Mouse (Mus musculus) ovary, adult 10 weeks (tissue): ENCODE measurements around the gene Zfp553. TPM values are rescaled to one million over a fixed set of nuclear protein-coding genes. Genes with fewer than 3 reads are reported as not detected.

Experiments
- polyA plus RNA-seq: library from polyadenylated mRNA; stranded (reverse); fragments of 350-450 nt; fragmentation: Illumina TruSeq; extraction: RNeasy Lipid Tissue Mini Kit (QIAGEN cat#74804); gene quantifications from one replicate; pipeline ENCODE4 v1.2.3, GENCODE M21; 2014

Zfp553 gene
- polyA plus RNA-seq, result 3.2 TPM

DNA sequence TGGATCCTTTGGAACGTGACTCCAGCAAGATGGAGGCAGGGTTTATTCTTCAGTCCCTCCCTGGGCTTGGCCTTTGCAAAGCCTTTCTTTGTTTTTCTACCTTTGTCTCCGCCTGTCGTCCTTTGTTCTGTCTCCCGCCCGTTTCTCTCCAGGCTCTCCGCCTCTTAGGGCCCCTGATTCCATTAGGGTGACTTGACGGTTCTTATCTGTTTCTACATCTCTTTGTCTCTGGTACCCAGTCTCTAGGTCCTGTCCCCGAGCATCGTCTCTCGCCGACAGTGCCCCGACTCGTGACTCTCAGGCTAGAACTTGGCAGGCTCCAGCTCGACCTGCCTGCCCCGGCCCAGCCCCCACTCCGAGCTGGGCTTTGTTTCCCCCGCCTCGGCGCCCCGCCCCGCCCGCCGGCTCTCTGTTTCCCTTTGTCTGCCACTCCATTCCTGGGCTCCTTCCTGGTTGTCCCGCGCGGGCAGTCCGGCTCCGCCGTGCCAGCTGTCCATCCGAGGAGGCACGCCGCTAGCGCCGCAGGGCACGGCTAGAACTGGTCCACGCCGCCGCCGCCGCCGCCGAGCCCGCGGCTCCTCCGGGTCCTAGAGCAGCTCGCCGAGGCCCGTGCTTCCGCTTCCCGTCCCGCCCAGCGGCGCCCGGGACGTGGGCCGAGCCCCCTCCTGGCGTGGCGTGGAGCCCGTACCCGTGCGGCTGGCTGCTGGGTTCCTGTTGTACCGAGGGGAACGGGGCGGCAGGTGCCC, at the start of gene Zfp553, which contains the start of gene Sept1:
Gene Zfp553 (plus strand): TSS at position 440 of the 746 bp plus-strand sequence.
Gene Sept1 (minus strand): TSS at position 509 of the 746 bp plus-strand sequence.

DNA sequence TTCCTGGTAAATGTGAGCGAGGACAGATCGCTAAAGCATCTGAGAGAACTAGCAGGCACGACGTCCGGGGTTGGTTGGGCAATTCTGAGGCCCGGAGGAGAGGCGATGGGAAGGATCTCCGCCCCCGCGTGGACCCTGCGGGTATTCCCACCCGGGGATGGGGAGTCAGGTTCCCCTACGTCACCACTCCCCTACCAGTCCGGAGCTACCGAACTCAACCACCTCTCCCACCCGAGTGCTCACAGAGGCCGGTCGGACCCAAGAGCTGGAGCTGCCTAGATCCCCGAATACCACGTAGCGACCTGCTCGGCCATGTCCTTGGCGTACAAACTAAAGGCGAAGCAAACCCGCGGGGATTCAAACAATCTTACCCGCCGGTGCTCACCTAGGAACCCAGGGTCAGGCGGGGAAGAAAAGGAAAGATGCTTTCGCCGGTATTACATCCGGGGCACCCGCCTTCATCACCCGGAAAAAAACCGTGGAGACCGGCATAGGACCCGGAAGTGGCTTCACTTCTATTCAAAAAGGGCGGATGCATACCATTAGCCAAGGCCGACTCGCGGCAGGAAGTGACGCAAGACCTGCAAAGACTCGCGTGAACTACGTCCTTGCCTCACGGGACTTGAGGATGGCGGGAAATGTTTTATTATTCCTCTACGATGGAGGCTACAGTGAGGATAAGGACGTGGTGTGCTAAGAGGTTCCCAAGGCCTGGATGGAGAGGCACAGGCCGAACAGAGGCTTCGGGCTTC, 37.1 kb upstream of the Zfp553 start, which contains the start of gene Cd2bp2:
Gene Cd2bp2 (minus strand): TSS at position 507 of the 752 bp plus-strand sequence.

DNA sequence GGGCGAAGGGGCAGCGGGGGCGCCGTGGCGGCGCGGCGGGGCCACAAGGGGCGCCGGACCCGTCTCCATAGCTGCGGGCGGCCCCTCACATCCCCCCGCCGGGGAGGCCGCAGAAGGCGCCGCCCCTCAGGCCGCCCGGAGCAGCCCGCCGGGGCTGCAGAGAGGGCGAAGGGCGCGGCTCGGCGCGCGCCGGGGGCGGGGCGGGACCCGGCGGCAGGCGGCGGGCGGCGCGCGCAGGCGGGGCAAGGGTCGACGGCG, 24.6 kb upstream of the Zfp553 start, which contains the start of gene Tbc1d10b:
Gene Tbc1d10b (minus strand): TSS at position 174 of the 258 bp plus-strand sequence.

DNA sequence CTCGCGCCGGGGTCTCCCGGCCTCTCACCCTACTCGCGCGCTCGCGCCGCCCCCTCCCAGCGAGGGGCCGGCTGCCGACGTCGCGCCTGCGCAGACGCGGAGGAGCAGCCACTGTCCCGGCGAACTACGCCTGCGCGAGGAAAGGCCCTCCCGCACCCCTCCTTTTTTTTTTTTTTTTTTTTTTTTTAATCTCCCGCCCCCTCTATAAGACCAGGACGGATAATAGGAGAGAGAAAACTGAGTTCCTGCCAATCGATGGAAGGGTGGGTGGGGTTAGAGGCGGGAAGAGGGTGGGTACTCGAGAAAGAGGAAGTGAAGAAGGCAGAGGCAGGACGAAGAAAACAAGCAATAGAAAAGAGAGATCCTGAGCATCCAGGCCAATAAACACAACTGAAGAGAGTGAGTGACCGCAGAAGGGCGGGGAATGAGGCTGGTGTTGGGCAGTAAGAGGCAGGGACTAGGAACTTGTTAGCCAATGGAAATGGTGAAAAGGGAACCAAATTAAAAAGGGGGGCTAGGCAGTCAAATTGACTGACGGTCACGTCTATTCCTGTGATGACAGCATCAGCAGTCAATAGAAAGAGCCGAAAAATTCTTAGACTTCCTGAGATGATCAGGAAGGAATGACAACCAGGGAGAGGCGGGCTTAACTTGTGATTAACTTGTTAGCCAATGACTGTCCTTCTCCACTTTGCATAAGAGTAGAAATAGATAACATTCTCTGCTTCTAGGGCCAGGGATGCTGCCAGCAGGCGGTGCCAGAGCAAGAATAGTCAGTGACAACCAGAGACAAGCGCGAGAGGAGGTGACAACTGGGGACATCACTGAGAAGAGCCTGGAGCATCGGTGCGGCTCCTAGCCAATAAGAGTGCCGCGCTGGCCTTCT, 24.1 kb upstream of the Zfp553 start, which contains the start of gene Mylpf:
Gene Mylpf (plus strand): TSS at position 338 of the 886 bp plus-strand sequence.

DNA sequence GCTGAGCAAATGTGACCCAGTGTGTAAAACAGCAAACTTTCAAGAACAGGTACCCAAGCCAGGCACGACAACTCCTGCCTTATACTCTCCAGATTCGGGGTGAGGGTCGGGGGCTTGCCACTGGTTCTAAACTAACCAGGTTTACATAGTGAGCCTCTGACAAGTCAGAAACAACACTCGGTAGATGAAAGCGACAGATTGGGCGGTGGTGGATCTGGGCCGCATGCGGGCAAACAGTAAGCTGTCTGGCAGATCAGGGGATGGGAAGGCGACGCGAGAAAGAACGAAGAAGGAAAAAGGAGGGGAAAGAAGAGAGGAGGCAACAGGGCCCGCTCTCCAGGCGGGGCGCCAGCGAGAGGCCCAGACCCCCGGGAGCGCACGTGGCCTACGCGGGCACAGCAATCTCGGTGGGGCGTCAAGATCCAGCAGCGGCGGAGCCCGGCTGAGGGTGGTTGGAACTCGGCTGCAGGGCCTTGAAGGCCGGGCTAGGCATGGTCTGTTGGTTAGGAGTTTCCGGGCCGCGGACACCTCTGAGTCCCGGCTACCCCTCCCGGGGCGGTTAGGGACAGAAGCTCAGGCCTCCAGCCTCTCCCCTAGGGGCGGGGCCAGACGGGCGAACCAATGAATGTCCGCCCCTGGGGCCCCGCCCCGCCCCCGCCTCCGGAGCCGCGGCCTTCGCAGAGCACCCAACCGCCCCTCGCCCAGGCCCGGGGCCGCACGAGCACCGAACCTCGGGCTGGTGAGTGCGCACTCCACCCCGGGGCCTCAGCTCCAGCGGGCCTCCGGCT, 11.2 kb downstream of the Zfp553 start, which contains the start of gene Zfp771:
Gene Zfp771 (plus strand): TSS at position 405 of the 788 bp plus-strand sequence.

DNA sequence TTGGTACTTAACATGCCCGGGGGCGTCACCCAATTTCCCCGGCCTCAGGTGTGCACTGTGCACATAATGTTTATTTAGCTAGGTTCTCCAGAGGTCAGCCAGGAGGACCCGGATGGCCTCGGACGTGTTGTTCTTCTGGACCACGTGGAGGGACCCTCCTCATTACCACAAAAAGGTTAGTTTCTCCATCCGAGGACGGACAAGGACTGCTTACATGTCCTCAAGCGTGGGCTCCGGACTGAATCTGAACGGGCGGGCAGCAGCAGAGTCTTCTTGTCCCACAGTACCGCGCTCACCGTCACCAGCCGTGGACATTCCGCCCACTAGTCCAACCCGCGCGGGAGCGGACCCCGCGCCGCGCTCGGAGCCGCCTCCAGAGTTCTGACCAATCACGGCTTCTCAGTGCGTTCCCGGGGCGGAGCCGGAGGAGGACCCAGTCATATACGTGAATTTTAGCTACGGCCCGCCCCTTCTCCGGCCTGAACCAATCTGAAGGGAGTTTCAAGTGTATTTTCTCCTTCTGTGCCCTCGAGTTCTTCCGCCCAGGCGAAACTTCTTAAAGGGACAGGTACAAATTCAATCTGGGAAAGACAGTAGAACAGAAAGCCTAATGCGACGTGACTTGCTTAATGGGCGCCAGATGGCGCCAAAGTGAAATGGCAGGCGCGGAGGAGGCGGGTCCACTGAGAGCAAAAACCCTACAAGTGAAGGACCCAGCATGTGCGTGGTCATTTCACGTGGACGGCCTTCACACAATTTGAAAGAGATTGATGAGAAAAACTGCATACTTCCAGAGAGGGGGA, 27.6 kb downstream of the Zfp553 start, which contains the start of gene Dctpp1:
Gene Dctpp1 (minus strand): TSS at position 401 of the 803 bp plus-strand sequence.

DNA sequence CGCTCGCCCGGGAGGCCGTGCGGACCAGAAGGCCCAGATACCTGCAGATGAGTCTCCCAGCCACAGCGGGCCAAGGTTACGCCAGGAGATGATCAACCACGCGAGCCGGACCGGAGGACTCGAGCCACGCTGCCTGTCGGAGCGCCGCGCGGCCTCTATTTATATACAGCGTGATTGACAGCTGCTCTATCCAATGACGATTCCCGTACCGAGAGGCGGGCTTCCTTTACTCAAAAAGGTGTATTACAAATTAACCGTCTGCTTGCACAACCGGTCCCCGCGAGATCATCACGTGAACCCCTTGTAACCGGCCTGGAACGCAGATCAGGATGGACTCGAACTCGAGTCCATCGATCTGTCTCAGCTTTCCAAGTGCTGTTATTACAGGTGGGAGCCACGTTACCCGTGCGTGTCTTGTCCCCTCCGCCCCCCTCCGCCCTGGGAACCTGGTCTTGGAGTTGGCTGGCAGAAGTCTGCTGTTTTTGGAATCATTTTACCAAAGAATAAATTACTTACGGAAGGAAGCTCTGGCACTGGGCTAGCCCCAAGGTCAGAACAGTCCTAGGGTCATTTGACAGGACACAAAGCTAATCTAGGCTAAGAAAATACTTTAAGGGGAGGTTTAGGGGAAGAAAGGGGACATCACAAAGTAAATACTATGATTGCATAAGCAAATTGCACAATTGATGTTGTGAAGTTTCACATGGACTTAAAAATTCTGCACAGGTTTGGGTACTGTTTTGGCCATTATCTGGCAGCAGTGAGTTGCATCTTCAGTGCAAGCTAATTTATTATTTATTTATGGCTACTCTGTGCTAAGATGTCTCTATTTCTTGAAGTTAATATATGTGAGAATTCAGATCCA, 41.3 kb downstream of the Zfp553 start, which contains the start of gene Sephs2:
Gene Sephs2 (minus strand): TSS at position 131 of the 865 bp plus-strand sequence.

Other genes with a start within 250 kb of the Zfp553 start
- gene Mvp, start 218.4 kb upstream of the Zfp553 start, polyA plus RNA-seq, result 0.46 TPM
- gene Pagr1b, start 216.6 kb upstream of the Zfp553 start, polyA plus RNA-seq, result not detected
- gene Pagr1a, start 215.7 kb upstream of the Zfp553 start, polyA plus RNA-seq, result not detected
- gene Gm42742, start 212.0 kb upstream of the Zfp553 start, polyA plus RNA-seq, result 0.60 TPM
- gene Prrt2, start 211.8 kb upstream of the Zfp553 start, polyA plus RNA-seq, result not detected
- gene Maz, start 206.0 kb upstream of the Zfp553 start, polyA plus RNA-seq, result 33.1 TPM
- 6.0 TPM for gene Kif22, start 190.6 kb upstream of the Zfp553 start, polyA plus RNA-seq
- gene Zg16, start 145.7 kb upstream of the Zfp553 start, polyA plus RNA-seq, result 5.4 TPM
- gene AI467606, start 141.7 kb upstream of the Zfp553 start, polyA plus RNA-seq, result 2.9 TPM
- 0.71 TPM for gene Qprt, start 110.8 kb upstream of the Zfp553 start, polyA plus RNA-seq
- 1.1 TPM for gene Spn, start 95.2 kb upstream of the Zfp553 start, polyA plus RNA-seq
- 13.1 TPM for gene Cd2bp2, start 37.0 kb upstream of the Zfp553 start, polyA plus RNA-seq
- 3.0 TPM for gene Tbc1d10b, start 24.6 kb upstream of the Zfp553 start, polyA plus RNA-seq
- not detected for gene Mylpf, start 24.2 kb upstream of the Zfp553 start, polyA plus RNA-seq
- gene Sept1, start 69 bp downstream of the Zfp553 start, polyA plus RNA-seq, result 1.4 TPM
- gene Zfp771, start 11.2 kb downstream of the Zfp553 start, polyA plus RNA-seq, result not detected
- gene Dctpp1, start 27.6 kb downstream of the Zfp553 start, polyA plus RNA-seq, result not detected
- 23.0 TPM for gene Sephs2, start 41.0 kb downstream of the Zfp553 start, polyA plus RNA-seq
- gene Itgal, start 63.2 kb downstream of the Zfp553 start, polyA plus RNA-seq, result 0.68 TPM
- 3.3 TPM for gene Zfp768, start 112.5 kb downstream of the Zfp553 start, polyA plus RNA-seq
- 3.6 TPM for gene Zfp747, start 143.0 kb downstream of the Zfp553 start, polyA plus RNA-seq
- gene 9130019O22Rik, start 154.1 kb downstream of the Zfp553 start, polyA plus RNA-seq, result 2.4 TPM
- 1.1 TPM for gene E430018J23Rik, start 160.6 kb downstream of the Zfp553 start, polyA plus RNA-seq
- 4.1 TPM for gene Zfp764, start 173.8 kb downstream of the Zfp553 start, polyA plus RNA-seq
- 0.86 TPM for gene Zfp688, start 189.0 kb downstream of the Zfp553 start, polyA plus RNA-seq
- gene Zfp689, start 216.1 kb downstream of the Zfp553 start, polyA plus RNA-seq, result 3.1 TPM
- gene Prr14, start 226.6 kb downstream of the Zfp553 start, polyA plus RNA-seq, result 18.0 TPM
- gene Fbrs, start 246.1 kb downstream of the Zfp553 start, polyA plus RNA-seq, result 7.7 TPM